Mouse (Mus musculus): ENCODE measurements around the gene Sap30. TPM values are rescaled to one million over a fixed set of nuclear protein-coding genes. Genes with fewer than 3 reads are reported as not detected.
A peak's percentile ranks its signal among the peaks of the same experiment; 100 is the strongest.
"Not testable (repeated sequence)": the region's sequence is repeated elsewhere in the genome, so short reads cannot be mapped to it uniquely, and the experiment has no call there.

Sap30 gene
- total RNA-seq (2021) = 10 to 100 TPM in 1 of 2 experiments, 1 to 10 TPM in 1; 9.6 to 15.4 TPM
- long read RNA-seq, experiment 1, transcript Sap30-201 (4 exons, 1,178 nt) = major isoform, 10 of 10 reads
- long read RNA-seq, experiment 1, partial matches to known transcripts = 0 of 10 reads
- long read RNA-seq, experiment 1, other reads (novel, unspliced or antisense) = 0 of 10 reads
- long read RNA-seq, experiment 2, transcript Sap30-201 (4 exons, 1,178 nt) = major isoform, 10 of 11 reads
- long read RNA-seq, experiment 2, partial matches to known transcripts = 0 of 11 reads
- long read RNA-seq, experiment 2, other reads (novel, unspliced or antisense) = 1 of 11 reads

GRCm38 (mm10) chr8:57487441-57488155, at the start of gene Sap30:
Sap30 (minus strand) TSS chr8:57487860.
- DNase-seq = peak; percentile 99 to 100

GRCm38 (mm10) chr8:57536167-57536566, 48.5 kb upstream of the Sap30 start:
- DNase-seq = no peak

GRCm38 (mm10) chr8:57534495-57534894, 46.8 kb upstream of the Sap30 start:
- DNase-seq = no peak

DNA sequence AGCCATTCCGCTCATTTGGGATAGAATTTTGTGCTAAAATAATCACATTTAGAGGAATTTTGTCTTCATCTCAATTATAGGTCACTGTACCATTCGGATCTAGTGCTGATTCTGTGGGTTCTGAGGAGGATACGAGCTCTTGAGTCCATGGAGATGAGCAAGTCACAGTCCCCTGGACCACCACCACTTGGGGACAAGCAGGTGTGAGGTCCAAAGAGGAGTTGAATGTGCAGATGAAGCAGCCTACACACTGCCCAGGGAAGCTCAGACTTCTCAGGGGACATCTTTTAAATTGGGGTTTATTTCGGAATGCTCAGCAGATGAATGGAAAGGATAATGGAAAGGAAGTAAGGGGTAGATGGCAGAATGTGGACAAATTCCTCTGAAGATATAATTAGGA, 45.4 kb upstream of the Sap30 start:
- no peak for DNase-seq

DNA sequence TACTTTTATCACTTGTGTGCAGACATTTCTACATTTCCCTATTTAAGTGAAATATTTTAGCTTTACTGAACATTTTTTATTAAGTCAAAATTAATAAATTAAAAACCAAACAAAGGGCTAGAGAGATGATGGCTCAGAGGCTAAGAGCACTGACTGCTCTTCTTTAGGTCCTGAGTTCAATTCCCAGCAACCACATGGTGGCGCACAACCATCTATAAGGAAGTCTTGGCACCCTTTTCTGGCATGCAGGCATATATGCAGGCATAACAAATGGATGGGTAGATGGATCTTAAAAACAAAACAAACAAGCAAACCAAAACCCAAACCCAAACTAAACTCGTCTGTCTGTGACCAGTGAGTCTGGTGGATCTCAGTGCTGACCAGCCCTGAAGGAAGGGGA, 44.6 kb upstream of the Sap30 start:
- no peak for DNase-seq

DNA sequence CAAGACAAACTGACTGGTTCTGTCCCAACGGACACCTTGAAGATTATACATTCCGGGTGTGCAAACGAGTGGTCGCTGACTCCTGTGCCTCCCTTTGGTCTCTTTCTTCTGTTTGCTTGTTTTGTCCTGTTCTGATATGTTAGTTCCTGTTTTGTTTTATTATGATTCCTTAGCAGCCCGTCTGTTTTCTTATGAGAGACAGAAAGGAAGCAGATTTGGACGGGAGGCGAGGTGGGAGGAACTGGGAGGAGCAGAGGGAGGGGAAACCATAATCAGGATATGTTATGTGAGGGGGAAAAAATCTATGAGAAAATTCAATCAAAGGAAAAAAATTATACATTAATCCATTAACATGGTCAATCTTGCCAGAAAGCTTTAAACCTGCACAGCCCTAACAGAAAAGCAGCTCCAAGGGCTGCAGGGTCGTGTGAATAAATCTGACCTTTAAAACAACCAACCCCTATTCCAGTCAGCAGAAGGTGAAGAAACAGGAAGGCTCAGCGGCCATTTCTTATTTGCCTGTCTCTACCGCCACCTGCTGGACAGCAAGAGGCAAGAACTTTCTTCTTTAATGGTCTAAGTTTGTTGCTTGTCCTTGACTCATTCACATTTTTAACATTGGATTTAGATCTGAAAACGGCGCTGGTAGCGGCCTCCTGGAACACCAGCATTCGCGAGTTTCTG, 43.1 kb upstream of the Sap30 start:
- DNase-seq = peak; percentile 90 to 93

DNA sequence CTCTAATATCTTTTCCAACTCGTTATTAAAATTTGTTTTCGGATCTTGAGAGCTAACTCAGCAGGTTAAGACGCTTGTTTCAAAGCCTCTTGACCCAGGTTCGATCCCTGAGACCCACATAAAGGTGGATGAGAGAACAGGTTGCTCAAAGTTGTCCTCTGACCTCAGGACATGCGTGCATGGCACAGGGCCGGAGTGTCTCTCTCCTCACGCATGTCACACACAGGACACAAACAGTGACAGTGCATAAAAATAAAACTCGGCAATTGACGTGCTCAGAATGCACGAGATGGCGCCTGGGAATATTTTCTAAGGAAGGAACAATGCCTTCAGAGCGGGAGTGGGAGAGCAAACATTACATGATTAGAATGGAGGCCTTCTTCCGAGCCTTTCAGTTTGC, 42.6 kb upstream of the Sap30 start:
- no peak for DNase-seq

- DNase-seq = no peak
Observed at GRCm38 (mm10) chr8:57528036-57528435, 40.4 kb upstream of the Sap30 start.

DNA sequence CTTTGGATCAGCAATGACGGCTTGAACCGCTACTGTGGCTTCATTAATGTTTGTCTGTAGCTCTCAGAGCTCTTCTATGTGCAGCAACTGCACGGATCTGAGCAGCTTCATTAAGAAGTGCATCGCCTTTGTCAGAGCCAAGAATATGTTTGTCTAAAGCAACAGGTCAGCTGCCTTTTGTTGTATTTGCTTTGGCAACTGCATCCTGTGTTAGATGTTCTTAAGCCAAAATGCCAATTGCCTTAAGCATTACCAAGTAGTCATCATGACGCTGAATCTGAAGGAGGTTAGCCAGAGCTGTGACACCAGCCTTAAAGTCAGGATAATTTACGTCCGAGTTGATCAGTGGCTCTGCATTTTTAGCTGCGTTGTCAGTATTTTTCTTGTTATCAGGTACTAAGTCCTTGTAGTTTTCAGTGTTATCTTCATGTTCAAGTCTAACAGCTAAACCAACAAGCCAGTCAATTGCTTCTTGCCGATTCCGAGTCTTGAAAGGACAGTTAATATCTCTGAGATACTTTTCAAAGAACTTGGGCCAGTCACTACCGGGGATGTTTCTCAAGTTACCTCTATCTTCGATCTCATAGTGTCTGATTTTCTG, 32.6 kb upstream of the Sap30 start:
- no peak for DNase-seq

DNA sequence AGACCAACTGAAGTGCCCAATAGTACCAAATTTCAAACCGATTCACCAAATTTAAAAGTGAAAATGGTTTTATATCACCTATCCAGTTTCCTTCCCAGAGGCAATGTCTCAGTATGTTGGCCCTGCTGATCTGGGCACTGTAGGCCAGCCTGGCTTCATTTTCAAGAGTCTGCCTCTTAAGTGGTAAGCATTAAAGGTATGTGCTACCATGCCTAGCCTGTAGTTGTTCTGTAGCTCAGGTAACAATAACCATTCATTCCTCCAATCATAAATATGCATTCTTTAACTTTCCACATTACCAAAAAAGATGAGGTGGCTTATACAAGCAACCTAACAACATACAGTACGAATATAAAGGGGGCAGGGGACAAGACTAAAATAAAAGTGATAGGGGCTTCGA, 30.1 kb upstream of the Sap30 start:
- DNase-seq = no peak

GRCm38 (mm10) chr8:57516685-57517084, 29.0 kb upstream of the Sap30 start:
- DNase-seq = not testable (repeated sequence)

- not testable (repeated sequence) for DNase-seq
Observed at GRCm38 (mm10) chr8:57513178-57513661, 25.6 kb upstream of the Sap30 start.

GRCm38 (mm10) chr8:57512141-57513056, 24.7 kb upstream of the Sap30 start:
- peak; percentile 27 to 47 for DNase-seq

DNA sequence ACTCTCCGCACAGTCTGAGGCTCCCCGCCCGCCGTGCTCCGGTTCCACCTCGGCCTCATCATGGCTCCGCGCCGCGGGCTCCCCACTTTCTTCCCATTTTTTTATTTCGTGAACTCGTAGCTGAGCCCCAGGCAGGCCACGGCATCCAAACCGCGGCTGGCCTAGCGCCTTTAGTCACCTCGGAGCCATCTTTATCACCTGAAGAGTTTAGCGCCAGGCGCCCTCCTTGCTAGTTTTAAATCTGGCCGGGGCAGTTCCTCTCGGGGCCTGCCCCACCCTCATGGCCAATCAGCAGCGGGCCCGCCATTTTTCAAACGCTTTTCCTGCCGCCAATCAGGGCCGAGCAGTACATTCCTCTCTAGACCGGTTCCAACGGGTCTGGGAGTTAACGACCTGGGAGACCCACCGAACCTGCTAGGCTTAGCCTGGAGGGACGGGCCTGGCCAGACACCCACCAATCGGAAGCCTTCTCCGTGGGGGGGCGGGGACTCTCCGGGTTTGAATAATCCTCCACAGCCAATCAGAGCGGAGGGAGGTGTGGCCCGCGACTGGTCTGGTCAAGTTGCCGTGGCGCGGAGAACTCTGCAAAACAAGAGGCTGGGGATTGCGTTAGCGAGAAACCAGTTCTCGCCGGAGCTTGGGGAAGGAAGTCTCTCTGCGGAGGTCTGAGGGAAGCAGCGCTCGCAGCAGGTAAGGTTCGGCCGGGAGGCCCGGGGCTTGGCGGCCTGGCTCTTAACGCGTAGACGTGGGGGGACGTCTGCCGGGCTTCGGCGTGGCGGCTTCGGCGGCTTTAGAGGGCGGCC, 23.9 kb upstream of the Sap30 start, which contains the start of gene Hmgb2:
Gene Hmgb2, plus strand, starts transcription at position 592 of the 803 bp plus-strand sequence.
- peak; percentile 100 for DNase-seq

DNA sequence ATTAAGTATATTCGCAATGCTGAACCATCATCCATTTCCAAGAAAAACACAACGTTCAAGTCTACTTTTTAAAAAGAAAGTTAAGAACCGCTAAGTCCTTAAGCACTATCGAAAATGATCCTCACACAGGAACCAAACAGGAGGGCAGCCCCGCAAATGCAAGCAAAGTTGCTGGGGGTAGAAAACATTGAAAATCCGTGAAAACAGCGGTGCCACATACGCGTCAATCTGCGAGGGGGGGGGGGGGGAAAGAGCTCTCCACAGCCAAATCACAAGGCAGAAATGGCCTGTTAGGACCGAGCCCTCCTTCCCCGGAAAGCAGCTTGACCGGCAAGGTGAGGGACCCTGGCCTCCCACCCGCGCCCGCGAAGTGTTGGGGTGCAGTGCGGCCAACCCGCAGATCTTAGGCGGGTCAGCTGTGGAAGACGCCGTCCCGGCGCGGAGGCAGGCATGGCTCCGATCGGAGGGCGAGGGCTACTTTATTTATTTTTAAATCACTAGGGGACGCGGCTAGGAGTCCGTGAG, 23.2 kb upstream of the Sap30 start:
- peak in 1 of 2 experiments; percentile 35 for DNase-seq

DNA sequence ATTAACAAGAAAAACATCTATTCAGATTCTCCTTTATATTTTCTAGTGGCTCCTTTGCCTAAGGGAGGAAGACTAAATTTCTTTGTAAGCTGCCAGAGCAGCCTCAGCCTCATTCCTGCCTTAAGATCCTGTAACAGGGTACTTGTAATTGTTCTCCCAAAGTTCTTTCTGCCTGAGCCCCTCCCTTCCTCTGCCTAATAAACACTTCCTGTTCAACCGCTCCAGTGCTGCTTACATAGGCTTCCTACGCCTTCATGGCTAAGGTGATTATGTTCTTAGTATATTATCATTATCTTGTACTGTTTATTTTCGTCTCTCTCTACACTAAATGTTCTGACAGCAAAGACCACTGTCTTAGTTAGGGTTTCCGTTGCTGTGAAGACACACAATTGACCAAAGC, 21.0 kb upstream of the Sap30 start:
- peak in 1 of 2 experiments; percentile 52 for DNase-seq

DNA sequence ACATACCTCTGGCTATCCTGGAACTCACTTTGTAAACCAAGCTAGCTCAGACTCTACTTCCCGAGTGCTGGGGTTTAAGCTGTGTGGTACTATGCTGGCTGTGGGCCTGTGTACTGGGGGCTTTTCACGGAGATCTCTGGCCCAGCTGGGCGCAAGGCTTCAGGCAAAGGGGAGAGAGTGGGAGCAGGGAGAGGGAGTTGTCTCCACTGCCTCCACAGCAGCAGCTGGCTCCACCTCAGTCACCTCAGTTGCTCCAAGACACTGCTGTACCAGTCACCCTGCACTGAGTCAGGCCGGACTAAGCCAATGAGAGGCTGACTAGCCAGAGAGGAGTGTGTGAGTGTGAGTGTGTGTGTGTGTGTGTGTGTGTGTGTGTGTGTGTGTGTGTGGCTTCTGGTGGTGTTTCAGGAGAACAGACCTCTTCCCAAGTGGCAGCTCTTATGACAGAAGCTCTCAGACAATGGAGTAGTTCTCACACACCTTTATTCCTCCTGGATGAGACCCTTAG, 19.9 kb upstream of the Sap30 start:
- no peak for DNase-seq

DNA sequence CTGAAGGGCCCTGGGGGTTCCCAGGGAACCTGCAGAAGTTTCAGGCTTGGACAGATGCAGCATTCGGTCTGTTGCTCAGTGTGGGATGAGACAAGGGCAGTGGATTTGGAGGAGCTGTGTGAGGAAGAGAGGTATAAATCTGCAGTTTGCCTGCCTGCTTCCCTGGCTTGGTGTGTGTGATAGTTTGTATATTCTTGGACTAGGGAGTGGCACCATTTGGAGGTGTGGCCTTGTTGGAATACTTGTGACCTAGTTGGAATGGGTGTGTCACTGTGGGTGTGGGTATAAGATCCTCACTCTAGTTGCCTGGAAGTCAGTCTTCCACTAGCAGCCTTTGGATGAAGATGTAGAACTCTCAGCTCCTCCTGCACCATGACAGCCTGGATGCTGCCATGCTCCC, 17.8 kb upstream of the Sap30 start:
- not testable (repeated sequence) for DNase-seq

- DNase-seq = peak; percentile 41 to 80
Observed at GRCm38 (mm10) chr8:57503641-57504040, 16.0 kb upstream of the Sap30 start.

Data from heart, adult 18-20 months (tissue).